Mouse (Mus musculus): ENCODE measurements around the gene Grn.

The Grn gene

DNA sequence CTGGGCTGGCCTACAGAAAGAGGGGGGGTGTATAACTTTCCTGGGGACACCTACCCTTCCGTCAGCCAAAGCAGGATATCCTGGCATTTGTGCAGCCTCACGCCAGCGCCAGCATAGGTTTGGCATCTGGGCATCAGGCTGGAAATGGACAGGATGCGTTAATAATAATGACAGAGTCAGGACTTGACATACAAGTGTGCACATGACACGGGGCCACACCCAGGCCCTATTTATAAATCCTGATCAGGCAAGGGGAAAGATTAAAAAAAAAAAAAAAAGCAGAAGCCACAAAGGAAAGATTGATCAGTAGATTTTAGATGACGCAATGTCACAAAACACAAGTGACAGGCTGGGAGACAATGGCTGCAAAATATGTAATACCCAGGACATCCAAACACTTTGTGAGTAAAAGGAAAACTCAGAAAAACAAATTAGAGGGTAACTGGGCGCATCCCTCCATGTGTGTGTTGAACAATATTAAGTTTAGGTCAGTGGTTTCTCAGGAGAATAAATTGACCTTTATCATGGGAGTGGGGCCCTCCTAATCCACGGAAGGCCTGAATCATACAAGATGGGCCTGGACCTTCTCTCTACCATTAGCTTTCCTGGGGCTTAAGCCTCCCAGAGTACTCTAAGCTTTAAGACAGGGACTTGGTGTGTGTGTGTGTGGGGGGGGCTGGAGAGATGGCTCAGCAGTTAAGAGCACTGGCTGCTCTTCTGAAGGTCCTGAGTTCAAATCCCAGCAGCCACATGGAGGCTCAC is 4.4 kb upstream of the Grn start:
- no peak for DNase-seq (ENCODE audit: low read depth, low spot score)

- no peak for DNase-seq (ENCODE audit: low read depth, low spot score)
Measured at GRCm38 (mm10) chr11:102428981-102429540, 1.1 kb upstream of the Grn start.

- DNase-seq (ENCODE audit: low read depth, low spot score): no peak
Measured at GRCm38 (mm10) chr11:102429551-102429950, 564 bp upstream of the Grn start.

DNA sequence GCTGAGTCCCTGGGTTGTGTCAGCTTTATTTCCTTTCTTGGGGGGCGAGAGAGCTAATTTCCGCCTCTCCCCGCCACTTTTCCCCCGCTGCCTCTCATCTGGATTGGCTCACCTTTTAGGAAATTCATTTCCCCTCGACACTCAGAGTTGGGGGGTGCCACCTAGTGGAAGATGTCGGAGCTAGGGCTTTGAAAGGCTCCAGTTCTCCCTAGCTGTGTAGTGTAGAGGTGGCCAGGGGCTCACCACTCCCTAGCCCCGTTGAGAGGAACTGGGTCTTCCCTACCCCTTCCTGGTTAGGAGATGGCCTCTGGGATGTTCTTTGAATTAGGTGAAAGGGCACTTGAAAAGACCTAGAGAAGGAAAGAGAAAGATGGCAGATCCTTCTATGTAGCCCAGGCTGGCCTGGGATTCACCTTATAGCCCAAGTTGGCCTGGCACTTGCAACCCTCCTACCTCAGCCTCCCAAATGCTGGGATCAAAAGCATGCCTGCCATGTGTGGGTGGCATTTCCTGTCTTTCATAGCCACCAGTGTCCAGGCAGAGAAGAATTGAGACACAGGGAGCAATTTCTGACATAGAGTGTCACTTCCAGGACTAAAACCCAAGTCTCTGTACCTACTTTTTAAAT is 1.0 kb downstream of the Grn start:
- peak; percentile 81 for DNase-seq (ENCODE audit: low read depth, low spot score)

GRCm38 (mm10) chr11:102431728-102432114 is 1.6 kb downstream of the Grn start:
- no peak for DNase-seq (ENCODE audit: low read depth, low spot score)

DNA sequence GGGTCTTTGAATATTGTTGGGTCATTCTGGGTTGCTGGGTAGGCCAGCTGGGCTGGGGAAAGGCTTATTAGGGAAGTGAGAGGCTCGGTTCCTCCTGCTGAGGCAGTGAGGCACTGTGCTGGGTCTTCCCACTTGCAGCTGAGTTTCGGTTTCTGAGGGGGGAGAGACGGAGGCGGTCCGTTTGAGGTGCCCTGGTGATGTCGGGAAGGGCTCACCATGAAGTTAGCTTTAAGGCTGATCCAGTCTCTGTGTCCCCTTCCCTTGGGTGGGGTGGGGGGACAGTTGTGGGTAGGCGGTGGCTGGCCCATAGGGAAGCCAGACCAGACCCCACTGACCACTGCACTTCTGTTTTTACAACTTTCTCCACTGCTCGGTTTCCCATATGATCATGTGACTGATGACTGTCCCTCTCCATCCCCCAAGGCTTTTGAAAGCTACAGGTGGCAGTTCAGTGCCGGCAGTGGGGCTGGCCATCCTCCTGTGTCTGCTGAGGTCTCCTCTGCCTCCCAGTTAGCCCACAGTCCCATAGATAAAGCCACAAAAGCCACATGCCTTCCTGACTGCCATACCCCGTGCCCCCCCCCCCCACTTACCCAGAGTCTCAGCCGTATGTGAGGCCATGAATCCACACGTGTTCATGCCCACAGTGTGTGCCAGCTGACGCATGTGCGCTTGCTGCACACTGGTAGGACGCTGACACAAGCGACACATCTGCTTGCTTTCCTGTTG is 2.2 kb downstream of the Grn start:
- DNase-seq (ENCODE audit: low read depth, low spot score): no peak

DNA sequence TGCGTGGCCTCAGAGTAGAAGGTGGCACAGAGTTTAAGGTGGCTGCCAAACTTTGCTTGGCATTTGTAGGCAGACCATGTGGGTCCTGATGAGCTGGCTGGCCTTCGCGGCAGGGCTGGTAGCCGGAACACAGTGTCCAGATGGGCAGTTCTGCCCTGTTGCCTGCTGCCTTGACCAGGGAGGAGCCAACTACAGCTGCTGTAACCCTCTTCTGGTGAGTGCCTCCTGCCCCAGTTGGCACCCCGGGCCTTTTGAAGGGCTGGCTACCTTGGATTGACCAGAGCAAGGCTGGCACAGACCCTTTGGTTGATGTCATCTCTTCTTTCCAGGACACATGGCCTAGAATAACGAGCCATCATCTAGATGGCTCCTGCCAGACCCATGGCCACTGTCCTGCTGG is 2.8 kb downstream of the Grn start:
- no peak for DNase-seq (ENCODE audit: low read depth, low spot score)

GRCm38 (mm10) chr11:102433866-102434265 is 3.8 kb downstream of the Grn start:
- no peak for DNase-seq (ENCODE audit: low read depth, low spot score)

DNA sequence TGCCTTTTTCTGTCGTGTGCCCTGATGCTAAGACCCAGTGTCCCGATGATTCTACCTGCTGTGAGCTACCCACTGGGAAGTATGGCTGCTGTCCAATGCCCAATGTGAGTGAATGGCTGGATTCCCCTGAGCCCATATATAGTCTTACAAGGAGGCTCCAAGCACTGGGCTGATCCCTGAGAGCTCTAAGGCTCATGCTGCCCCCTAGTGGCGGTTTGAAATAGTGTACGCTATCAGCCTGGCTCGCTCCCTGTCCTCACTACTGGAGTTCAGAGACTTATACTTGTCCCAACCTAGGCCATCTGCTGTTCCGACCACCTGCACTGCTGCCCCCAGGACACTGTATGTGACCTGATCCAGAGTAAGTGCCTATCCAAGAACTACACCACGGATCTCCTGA is 4.3 kb downstream of the Grn start:
- DNase-seq (ENCODE audit: low read depth, low spot score): peak; percentile 90

DNA sequence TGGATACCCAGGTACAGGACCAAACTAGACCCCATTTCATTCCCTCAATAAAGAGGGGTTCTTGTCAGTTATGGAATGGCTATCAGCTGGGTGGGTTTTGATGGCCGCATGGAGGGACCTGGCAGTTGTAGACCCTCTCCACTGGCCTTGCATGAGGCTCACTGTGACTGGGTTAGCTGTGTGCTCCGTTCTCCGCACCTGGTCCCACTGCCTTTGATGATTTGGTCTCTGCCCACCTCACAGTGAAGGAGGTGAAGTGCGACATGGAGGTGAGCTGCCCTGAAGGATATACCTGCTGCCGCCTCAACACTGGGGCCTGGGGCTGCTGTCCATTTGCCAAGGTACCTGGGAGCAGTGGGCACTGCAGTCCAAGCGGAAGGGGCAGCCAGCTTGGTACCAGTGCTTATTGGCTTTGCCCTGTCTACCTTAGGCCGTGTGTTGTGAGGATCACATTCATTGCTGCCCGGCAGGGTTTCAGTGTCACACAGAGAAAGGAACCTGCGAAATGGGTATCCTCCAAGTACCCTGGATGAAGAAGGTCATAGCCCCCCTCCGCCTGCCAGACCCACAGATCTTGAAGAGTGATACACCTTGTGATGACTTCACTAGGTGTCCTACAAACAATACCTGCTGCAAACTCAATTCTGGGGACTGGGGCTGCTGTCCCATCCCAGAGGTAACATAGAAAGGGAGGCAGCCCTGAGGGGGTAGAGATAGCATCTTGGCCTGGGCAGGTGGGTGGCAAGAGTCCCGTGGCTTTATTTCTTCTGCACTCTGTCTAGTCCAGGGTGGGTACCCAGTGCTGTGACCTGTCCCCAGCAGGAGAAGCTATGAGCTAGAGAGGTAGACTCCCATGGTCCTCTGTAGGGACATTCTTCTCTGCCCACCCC is 4.9 kb downstream of the Grn start:
- no peak for DNase-seq (ENCODE audit: low read depth, low spot score)

DNA sequence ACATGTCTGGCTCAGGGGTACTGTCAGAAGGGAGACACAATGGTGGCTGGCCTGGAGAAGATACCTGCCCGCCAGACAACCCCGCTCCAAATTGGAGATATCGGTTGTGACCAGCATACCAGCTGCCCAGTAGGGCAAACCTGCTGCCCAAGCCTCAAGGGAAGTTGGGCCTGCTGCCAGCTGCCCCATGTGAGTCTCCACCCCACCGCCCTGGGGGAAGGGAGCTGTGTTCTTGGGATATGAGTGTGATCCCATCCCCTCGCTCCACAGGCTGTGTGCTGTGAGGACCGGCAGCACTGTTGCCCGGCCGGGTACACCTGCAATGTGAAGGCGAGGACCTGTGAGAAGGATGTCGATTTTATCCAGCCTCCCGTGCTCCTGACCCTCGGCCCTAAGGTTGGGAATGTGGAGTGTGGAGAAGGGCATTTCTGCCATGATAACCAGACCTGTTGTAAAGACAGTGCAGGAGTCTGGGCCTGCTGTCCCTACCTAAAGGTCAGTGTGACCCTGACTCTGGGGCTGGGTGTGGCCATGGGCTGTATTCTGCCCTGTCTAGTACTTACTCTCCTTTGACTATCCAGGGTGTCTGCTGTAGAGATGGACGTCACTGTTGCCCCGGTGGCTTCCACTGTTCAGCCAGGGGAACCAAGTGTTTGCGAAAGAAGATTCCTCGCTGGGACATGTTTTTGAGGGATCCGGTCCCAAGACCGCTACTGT is 5.8 kb downstream of the Grn start:
- no peak for DNase-seq (ENCODE audit: low read depth, low spot score)

DNA sequence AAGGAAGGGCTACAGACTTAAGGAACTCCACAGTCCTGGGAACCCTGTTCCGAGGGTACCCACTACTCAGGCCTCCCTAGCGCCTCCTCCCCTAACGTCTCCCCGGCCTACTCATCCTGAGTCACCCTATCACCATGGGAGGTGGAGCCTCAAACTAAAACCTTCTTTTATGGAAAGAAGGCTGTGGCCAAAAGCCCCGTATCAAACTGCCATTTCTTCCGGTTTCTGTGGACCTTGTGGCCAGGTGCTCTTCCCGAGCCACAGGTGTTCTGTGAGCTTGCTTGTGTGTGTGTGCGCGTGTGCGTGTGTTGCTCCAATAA is 6.3 kb downstream of the Grn start:
- DNase-seq (ENCODE audit: low read depth, low spot score): no peak

GRCm38 (mm10) chr11:102437120-102438061 is 7.3 kb downstream of the Grn start:
- DNase-seq (ENCODE audit: low read depth, low spot score): peak; percentile 56

DNA sequence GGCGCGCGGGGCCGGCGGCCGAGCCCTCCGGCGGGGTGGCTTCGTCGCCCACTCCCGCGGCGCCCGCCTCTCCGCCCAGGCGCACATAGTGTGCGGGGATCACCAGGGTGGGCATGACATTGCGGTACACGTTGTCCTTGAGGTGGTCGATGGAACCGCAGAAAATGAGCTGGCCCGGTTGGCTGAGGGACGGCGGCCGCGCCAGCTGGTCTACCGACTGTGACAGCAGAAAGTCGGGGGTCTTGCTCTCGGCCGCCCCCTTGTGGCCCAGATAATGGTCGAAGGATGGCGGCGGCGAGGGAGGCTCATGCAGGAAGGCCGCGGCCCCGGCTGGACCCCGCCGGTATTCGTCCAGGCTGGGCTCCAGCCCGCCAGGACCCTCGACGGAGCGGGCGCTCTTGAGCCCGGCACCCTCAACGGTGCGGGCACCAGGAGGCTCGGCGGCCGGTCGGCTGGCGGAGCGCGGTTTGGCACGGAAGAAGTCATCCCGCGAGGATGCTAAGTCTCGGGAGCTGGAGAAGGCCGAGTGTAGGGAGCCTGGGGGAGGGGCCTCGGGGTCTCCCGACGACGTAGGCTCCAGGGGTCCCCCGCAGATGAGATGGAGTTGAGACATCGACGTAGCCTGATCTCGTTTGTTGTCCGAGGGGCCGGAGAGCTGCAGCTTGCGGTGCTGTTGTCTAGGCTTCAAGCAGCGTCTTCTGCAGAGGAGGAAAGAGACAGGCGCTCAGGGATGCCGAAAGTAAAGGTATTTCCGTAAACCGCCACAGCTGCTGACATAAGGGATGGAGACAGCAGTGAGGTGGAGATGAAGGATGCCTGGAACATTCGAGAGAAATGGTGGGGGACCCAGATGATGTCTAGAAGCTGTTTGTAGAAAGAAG is 8.3 kb downstream of the Grn start:
- DNase-seq (ENCODE audit: low read depth, low spot score): peak; percentile 83

DNA sequence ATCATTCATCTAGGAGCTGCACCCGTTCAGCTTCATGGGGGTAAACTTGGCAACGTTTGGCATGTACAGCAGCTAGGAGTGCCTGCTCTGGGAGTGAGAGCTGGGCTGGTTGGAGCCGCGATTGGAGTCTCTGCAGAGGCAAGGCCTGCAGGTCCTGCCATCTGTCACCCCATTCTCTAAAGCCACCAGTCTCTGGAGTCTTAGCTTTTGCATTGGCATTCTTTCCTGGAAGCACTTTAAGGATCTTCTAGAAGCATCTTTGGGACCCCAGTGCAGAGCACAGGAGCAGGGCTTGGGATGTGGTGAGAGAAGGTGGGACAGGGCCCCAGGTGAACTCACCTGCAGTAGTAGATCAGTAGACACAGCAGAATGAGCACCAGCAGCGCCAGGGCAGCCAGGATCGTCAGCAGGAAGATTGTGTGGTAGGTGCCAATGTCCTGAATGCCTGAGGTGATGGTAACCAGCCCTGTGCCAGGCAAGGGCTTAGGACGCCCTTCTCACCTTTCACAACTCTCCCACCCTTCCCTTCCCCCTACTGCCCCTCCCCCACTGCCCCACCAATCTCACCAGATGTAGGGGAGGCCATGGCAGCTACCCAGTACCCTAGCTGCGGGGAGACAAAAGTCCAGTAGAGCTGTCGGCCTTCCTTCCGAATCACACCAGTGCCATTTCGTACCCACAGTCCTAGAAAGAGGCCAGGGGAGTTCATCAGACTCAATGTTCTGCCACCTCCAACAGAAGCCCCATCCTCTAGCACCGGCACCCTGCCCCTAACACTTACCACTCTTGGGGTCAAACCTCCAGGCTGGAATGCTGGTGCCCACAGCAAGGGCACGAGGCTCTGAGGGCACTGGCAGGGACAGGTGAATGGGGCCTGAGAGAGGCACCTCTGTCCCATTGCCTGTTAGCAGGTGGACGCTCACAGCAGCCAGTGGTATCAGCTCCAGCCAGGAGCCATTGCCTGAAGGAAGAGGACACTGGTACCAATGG is 9.3 kb downstream of the Grn start:
- no peak for DNase-seq (ENCODE audit: low read depth, low spot score)

- no peak for DNase-seq (ENCODE audit: low read depth, low spot score)
Measured at GRCm38 (mm10) chr11:102440255-102440654, 10.1 kb downstream of the Grn start.

- no peak for DNase-seq (ENCODE audit: low read depth, low spot score)
Measured at GRCm38 (mm10) chr11:102441434-102441833, 11.3 kb downstream of the Grn start.

DNA sequence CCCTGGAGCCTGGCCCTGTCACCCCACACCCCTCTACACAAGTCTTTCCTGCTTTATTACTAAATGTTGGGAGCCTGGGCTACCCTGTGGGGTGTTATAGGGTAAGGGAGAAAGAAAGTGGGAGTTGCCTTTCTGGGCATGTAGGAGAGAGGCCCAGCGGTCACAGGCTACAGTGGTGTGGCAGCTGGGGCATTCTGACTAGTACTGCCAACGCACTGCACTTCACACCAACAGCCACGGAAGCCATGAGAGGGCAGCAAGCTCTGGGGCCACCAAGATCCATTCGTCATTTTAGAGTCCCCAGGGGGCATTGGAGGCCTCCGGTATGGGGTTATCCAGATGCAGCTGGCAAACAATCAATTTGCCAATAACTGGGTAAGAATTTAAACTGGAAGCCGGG is 12.0 kb downstream of the Grn start:
- no peak for DNase-seq (ENCODE audit: low read depth, low spot score)

All from forelimb bud, embryonic 11.5 days (tissue).